Mouse (Mus musculus) testis, adult 2 months (tissue): ENCODE data around the gene Zbp1. TPM values are rescaled to one million over a fixed set of nuclear protein-coding genes. Genes with fewer than 3 reads are reported as not detected.
A peak's percentile ranks its signal among the peaks of the same experiment; 100 is the strongest.

Experiments
- H3K27ac ChIP-seq: fragments of 200-500 bp; 2 replicates; pipeline ENCODE4 v1.5.1; 2012; ENCODE audit warnings: low read depth, low read length; ENCODE audit not compliant: control insufficient read depth, insufficient read depth
- H3K27me3 ChIP-seq: fragments of 200-500 bp; 2 replicates; pipeline ENCODE4 v1.6.1; 2012; ENCODE audit warnings: mild to moderate bottlenecking, low read length, moderate library complexity; ENCODE audit not compliant: control insufficient read depth, insufficient read depth
- H3K36me3 ChIP-seq: fragments of 200-500 bp; 2 replicates; pipeline ENCODE4 v1.6.1; 2012; ENCODE audit warnings: mild to moderate bottlenecking, low read length; ENCODE audit not compliant: control insufficient read depth, insufficient read depth
- H3K4me1 ChIP-seq: fragments of 200-500 bp; 2 replicates; pipeline ENCODE4 v1.6.1; 2012; ENCODE audit warnings: low read length; ENCODE audit not compliant: control insufficient read depth, insufficient read depth
- H3K4me3 ChIP-seq: fragments of 200-500 bp; 2 replicates; pipeline ENCODE4 v1.5.1; 2012; ENCODE audit warnings: low read depth, mild to moderate bottlenecking, low read length, moderate library complexity, mixed read lengths; ENCODE audit not compliant: control insufficient read depth
- CTCF ChIP-seq: fragments of 200-500 bp; IDR thresholded peaks from 2 replicates; pipeline ENCODE4 v1.5.1; 2012; ENCODE audit warnings: low read depth, mild to moderate bottlenecking, inconsistent platforms, low read length, moderate library complexity; ENCODE audit not compliant: control insufficient read depth, insufficient read depth, insufficient replicate concordance
- POLR2A ChIP-seq: fragments of 200-500 bp; IDR thresholded peaks from 2 replicates; pipeline ENCODE4 v1.6.1; 2012; ENCODE audit warnings: low read depth, mild to moderate bottlenecking, inconsistent platforms, low read length, moderate library complexity; ENCODE audit not compliant: control insufficient read depth
- polyA plus RNA-seq: library from polyadenylated mRNA; depleted of rRNA; stranded (reverse); fragments of >200 nt; gene quantifications from 2 replicates; pipeline ENCODE4 v1.2.3, GENCODE M21; 2012

Gene Zbp1
- polyA plus RNA-seq, 1 experiment: 0.30 TPM

- Histone ChIP-seq H3K4me3 (no peak overlapping the region), H3K27me3 (no peaks in the 10 kb centered on the region), H3K4me1 (peaks cover 2% of the 10 kb centered on the region; the same call in 1 of the 2 replicates), H3K36me3 (no peaks in the 10 kb centered on the region), H3K27ac (no peak overlapping the region)
- TF ChIP-seq POLR2A (no peak), CTCF (peak; percentile 99)
Observed at GRCm38 (mm10) chr2:173229578-173230224, 11.0 kb upstream of the Zbp1 start.

DNA sequence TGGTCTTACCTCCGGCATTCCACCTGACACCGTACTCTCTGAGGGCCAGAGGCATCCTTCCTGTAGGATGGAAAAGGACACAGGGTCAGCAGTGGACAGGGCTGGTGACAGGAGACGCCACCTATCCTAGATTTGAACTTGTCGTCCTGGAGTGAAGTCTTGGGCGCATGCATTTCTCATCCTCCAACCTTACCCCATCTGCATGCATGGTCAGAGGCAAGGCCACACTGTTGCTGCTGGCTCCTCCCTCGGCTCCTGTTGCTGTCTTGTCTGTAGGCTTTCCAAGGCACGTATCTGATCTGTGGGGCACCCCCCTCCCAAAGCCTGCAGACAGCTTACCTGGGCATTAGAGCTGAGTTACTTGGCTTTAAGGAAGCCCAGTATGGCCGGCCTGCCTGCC is 9.8 kb upstream of the Zbp1 start:
- H3K27ac ChIP-seq: no peak overlapping the region
- no peaks in the 10 kb centered on the region for H3K36me3 ChIP-seq
- H3K4me1 ChIP-seq: no peaks in the 10 kb centered on the region

GRCm38 (mm10) chr2:173226792-173227191 is 8.1 kb upstream of the Zbp1 start:
- H3K27ac ChIP-seq: no peak overlapping the region
- no peaks in the 10 kb centered on the region for H3K4me1 ChIP-seq
- H3K36me3 ChIP-seq: no peaks in the 10 kb centered on the region
- H3K27me3 ChIP-seq: no peaks in the 10 kb centered on the region
- TF ChIP-seq POLR2A: no peak
- TF ChIP-seq CTCF: no peak
- H3K4me3 ChIP-seq: no peak overlapping the region

More for the DNA sequence above, 9.8 kb upstream of the Zbp1 start:
- H3K4me3 ChIP-seq: no peak overlapping the region
- TF ChIP-seq POLR2A (no peak), CTCF (no peak)
- no peaks in the 10 kb centered on the region for H3K27me3 ChIP-seq

GRCm38 (mm10) chr2:173225906-173226305 is 7.2 kb upstream of the Zbp1 start:
- Histone ChIP-seq H3K36me3 (no peaks in the 10 kb centered on the region), H3K27ac (no peak overlapping the region), H3K4me3 (no peak overlapping the region), H3K27me3 (no peaks in the 10 kb centered on the region), H3K4me1 (no peaks in the 10 kb centered on the region)
- TF ChIP-seq CTCF: no peak
- TF ChIP-seq POLR2A: no peak

- Histone ChIP-seq H3K4me1 (no peaks in the 10 kb centered on the region), H3K4me3 (no peak overlapping the region), H3K27me3 (no peaks in the 10 kb centered on the region), H3K27ac (no peak overlapping the region), H3K36me3 (no peaks in the 10 kb centered on the region)
- no peak for TF ChIP-seq CTCF
- no peak for TF ChIP-seq POLR2A
Observed at GRCm38 (mm10) chr2:173224832-173225231, 6.1 kb upstream of the Zbp1 start.

DNA sequence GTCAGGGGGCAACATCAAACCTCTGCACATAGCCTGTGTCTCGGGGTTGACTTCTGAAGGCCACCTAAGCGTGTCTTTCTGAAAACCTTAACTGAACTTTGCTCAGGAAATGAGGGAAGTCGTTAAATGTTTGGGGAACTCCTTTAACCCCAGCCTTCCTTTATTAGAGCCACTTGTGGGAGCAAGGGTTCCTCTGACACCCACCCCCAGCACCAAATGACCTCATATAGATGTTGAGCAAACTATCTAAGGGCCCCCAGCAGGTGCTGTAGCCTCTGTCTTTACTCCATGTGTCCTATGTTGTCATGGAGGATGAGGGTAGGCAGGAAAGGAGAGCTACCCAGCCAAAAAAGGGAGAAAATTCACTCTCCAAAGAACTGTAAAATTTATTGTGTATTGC is 5.4 kb upstream of the Zbp1 start:
- no peaks in the 10 kb centered on the region for H3K4me1 ChIP-seq
- H3K4me3 ChIP-seq: no peak overlapping the region
- no peaks in the 10 kb centered on the region for H3K36me3 ChIP-seq
- H3K27me3 ChIP-seq: no peaks in the 10 kb centered on the region
- H3K27ac ChIP-seq: no peak overlapping the region
- TF ChIP-seq CTCF (no peak), POLR2A (no peak)

- TF ChIP-seq POLR2A (no peak), CTCF (no peak)
- H3K36me3 ChIP-seq: no peaks in the 10 kb centered on the region
- H3K27ac ChIP-seq: no peak overlapping the region
- no peaks in the 10 kb centered on the region for H3K4me1 ChIP-seq
- H3K27me3 ChIP-seq: no peaks in the 10 kb centered on the region
- no peak overlapping the region for H3K4me3 ChIP-seq
Observed at GRCm38 (mm10) chr2:173223496-173223895, 4.8 kb upstream of the Zbp1 start.
